Mouse (Mus musculus) heart, postnatal 0 days (tissue): Measurements from ENCODE around the gene Supt7l. TPM values are rescaled to one million over a fixed set of nuclear protein-coding genes. Genes with fewer than 3 reads are reported as not detected.

Source experiments
- ATAC-seq: fragments of 200-750 bp; cut with Nextera tagmentation; 2 replicates; pipeline ENCODE4 v1.8.0; 2017; ENCODE audit warnings: low read depth, moderate number of reproducible peaks, moderate library complexity; ENCODE audit not compliant: insufficient read depth
- DNase-seq: peaks from one replicate; pipeline ENCODE4 v3.0.0-alpha.2; 2016; ENCODE audit warnings: low spot score
- H3K27ac ChIP-seq: fragments of 300-500 bp; sonication (generic); 2 replicates; pipeline ENCODE4 v1.5.1; 2014; ENCODE audit warnings: low read depth, mild to moderate bottlenecking
- H3K27me3 ChIP-seq: fragments of 300-500 bp; sonication (generic); 2 replicates; pipeline ENCODE4 v1.6.1; 2014; ENCODE audit warnings: low read length, mixed read lengths; ENCODE audit not compliant: control insufficient read depth, insufficient read depth
- H3K36me3 ChIP-seq: fragments of 300-500 bp; sonication (generic); replicated peaks from 2 replicates; pipeline ENCODE4 v1.6.1; 2014; ENCODE audit warnings: low read length, mixed read lengths; ENCODE audit not compliant: control insufficient read depth, insufficient read depth
- H3K4me1 ChIP-seq: fragments of 300-500 bp; sonication (generic); 2 replicates; pipeline ENCODE4 v1.6.1; 2014; ENCODE audit warnings: antibody characterized with exemption; ENCODE audit not compliant: control insufficient read depth, insufficient read depth
- H3K4me2 ChIP-seq: fragments of 300-500 bp; sonication (generic); 2 replicates; pipeline ENCODE4 v1.6.1; 2014; ENCODE audit warnings: low read depth, mild to moderate bottlenecking, low read length, moderate library complexity
- H3K4me3 ChIP-seq: fragments of 300-500 bp; sonication (generic); 2 replicates; pipeline ENCODE4 v1.5.1; 2014; ENCODE audit warnings: low read depth, low read length
- H3K9ac ChIP-seq: fragments of 300-500 bp; sonication (generic); replicated peaks from 2 replicates; pipeline ENCODE4 v1.6.1; 2014; ENCODE audit warnings: low read depth, low read length, mixed read lengths
- H3K9me3 ChIP-seq: fragments of 300-500 bp; sonication (generic); replicated peaks from 2 replicates; pipeline ENCODE4 v1.6.1; 2016; ENCODE audit warnings: low read length; ENCODE audit not compliant: control insufficient read depth
- CTCF ChIP-seq: IDR thresholded peaks from 2 replicates; pipeline ENCODE4 v1.5.1; 2016; ENCODE audit warnings: antibody characterized with exemption, control low read depth, low read depth
- EP300 ChIP-seq: IDR thresholded peaks from 2 replicates; pipeline ENCODE4 v1.6.1; 2016; ENCODE audit warnings: antibody characterized with exemption, low read depth
- WGBS: fragments of 180-500 bp; shearing (Covaris S2); extraction: QIAGEN DNeasy Blood & Tissue Kit; methylation state at CpG from one replicate; pipeline ENCODE4 v1.1.7; 2014; 5-methylcytosine and 5-hydroxymethylcytosine counted together
- polyA plus RNA-seq: library from polyadenylated mRNA; unstranded; fragments of >200 nt; fragmentation: Nextera tagmentation; extraction: Ambion mirVana; gene quantifications from 2 replicates; pipeline ENCODE4 v1.2.1, GENCODE M21; 2015
- total RNA-seq: library from RNA; depleted of rRNA; stranded (reverse); fragments of >200 nt; gene quantifications from 2 replicates; pipeline ENCODE4 v1.2.3, GENCODE M21; 2014; ENCODE audit warnings: low replicate concordance; rRNA removed

Supt7l gene
- total and polyA plus RNA-seq, 2 experiments from 2014 or later: 13.5 to 23.7 TPM

GRCm38 (mm10) chr5:31467798-31468197 lies 59.8 kb downstream of the Supt7l start:
- H3K4me3 ChIP-seq: no peak overlapping the region
- H3K27ac ChIP-seq: no peak overlapping the region
- no peak overlapping the region for H3K9ac ChIP-seq
- 83% methylated on average over 3 of the region's 3 CpGs for WGBS
- H3K36me3 ChIP-seq: peaks cover 70% of the 10 kb centered on the region
- ATAC-seq (no peak), DNase-seq (no peak)
- no peaks in the 10 kb centered on the region for H3K27me3 ChIP-seq
- no peaks in the 10 kb centered on the region for H3K9me3 ChIP-seq
- TF ChIP-seq CTCF (no peak), EP300 (no peak)
- no peaks in the 10 kb centered on the region for H3K4me1 ChIP-seq
- no peak overlapping the region for H3K4me2 ChIP-seq

Other genes with a start within 250 kb of the Supt7l start
- 30.3 and 40.9 TPM in 2 replicates for gene Ift172, start 236.7 kb downstream of the Supt7l start, total RNA-seq
- 14.6 and 16.5 TPM in 2 replicates for gene Ift172, start 236.7 kb downstream of the Supt7l start, polyA plus RNA-seq
- gene Fndc4, start 231.7 kb downstream of the Supt7l start, total RNA-seq: 21.2 and 27.4 TPM in 2 replicates
- 5.4 and 6.2 TPM in 2 replicates for gene Fndc4, start 231.7 kb downstream of the Supt7l start, polyA plus RNA-seq
- gene Gckr, start 230.4 kb downstream of the Supt7l start, total RNA-seq: 0.12 TPM in 1 of 2 replicates, not detected in the other
- gene Gckr, start 230.4 kb downstream of the Supt7l start, polyA plus RNA-seq: 0.04 TPM in 1 of 2 replicates, not detected in the other
- gene Zfp512, start 75.4 kb downstream of the Supt7l start, total RNA-seq: 19.4 and 19.8 TPM in 2 replicates
- 21.4 and 22.1 TPM in 2 replicates for gene Zfp512, start 75.4 kb downstream of the Supt7l start, polyA plus RNA-seq
- 0.04 TPM in 1 of 2 replicates, not detected in the other for gene 4930548H24Rik, start 42.1 kb downstream of the Supt7l start, total RNA-seq
- gene 4930548H24Rik, start 42.1 kb downstream of the Supt7l start, polyA plus RNA-seq: not detected in 2 replicates
- 14.4 and 31.3 TPM in 2 replicates for gene Gpn1, start 33.1 kb downstream of the Supt7l start, total RNA-seq
- gene Gpn1, start 33.1 kb downstream of the Supt7l start, polyA plus RNA-seq: 27.6 and 29.1 TPM in 2 replicates
- gene Slc4a1ap, start 812 bp downstream of the Supt7l start, total RNA-seq: 7.6 and 19.9 TPM in 2 replicates
- 14.3 and 14.4 TPM in 2 replicates for gene Slc4a1ap, start 812 bp downstream of the Supt7l start, polyA plus RNA-seq
- 272 and 275 TPM in 2 replicates for gene Mrpl33, start 69.1 kb upstream of the Supt7l start, total RNA-seq
- 627 and 634 TPM in 2 replicates for gene Mrpl33, start 69.1 kb upstream of the Supt7l start, polyA plus RNA-seq
- 0.53 and 0.58 TPM in 2 replicates for gene Rbks, start 169.8 kb upstream of the Supt7l start, total RNA-seq
- gene Rbks, start 169.8 kb upstream of the Supt7l start, polyA plus RNA-seq: 9.1 and 9.4 TPM in 2 replicates
- gene Babam2, start 169.9 kb upstream of the Supt7l start, total RNA-seq: 46.5 and 51.3 TPM in 2 replicates
- 39.1 and 39.5 TPM in 2 replicates for gene Babam2, start 169.9 kb upstream of the Supt7l start, polyA plus RNA-seq